Mouse (Mus musculus) forebrain, embryonic 14.5 days (tissue): ENCODE data around the gene Dio1. TPM values are rescaled to one million over a fixed set of nuclear protein-coding genes. Genes with fewer than 3 reads are reported as not detected.

Source experiments
- ATAC-seq: fragments of 200-750 bp; cut with Nextera tagmentation; 2 replicates; pipeline ENCODE4 v1.8.0; 2017; ENCODE audit warnings: mild to moderate bottlenecking, moderate library complexity
- DNase-seq: peaks from one replicate; pipeline ENCODE4 v3.0.0-alpha.2; 2015; ENCODE audit warnings: low spot score
- H3K27ac ChIP-seq: fragments of 300-500 bp; sonication (generic); 2 replicates; pipeline ENCODE4 v1.5.1; 2014; ENCODE audit warnings: low read depth, mild to moderate bottlenecking, control low read depth, low read length, moderate library complexity
- H3K27me3 ChIP-seq: fragments of 300-500 bp; sonication (generic); replicated peaks from 2 replicates; pipeline ENCODE4 v1.6.1; 2014; ENCODE audit warnings: low read length, control low read depth, mixed read lengths; ENCODE audit not compliant: control insufficient read depth, insufficient read depth
- H3K36me3 ChIP-seq: fragments of 300-500 bp; sonication (generic); 2 replicates; pipeline ENCODE4 v1.6.1; 2014; ENCODE audit warnings: low read length, control low read depth; ENCODE audit not compliant: control insufficient read depth, insufficient read depth
- H3K4me1 ChIP-seq: fragments of 300-500 bp; sonication (generic); 2 replicates; pipeline ENCODE4 v1.6.1; 2014; ENCODE audit warnings: antibody characterized with exemption, low read length, control low read depth; ENCODE audit not compliant: control insufficient read depth, insufficient read depth
- H3K4me2 ChIP-seq: fragments of 300-500 bp; sonication (generic); 2 replicates; pipeline ENCODE4 v1.6.1; 2014; ENCODE audit warnings: mild to moderate bottlenecking, control low read depth, low read length
- H3K4me3 ChIP-seq: fragments of 300-500 bp; sonication (generic); 2 replicates; pipeline ENCODE4 v1.5.1; 2014; ENCODE audit warnings: low read depth, low read length, control low read depth
- H3K9ac ChIP-seq: fragments of 300-500 bp; sonication (generic); 2 replicates; pipeline ENCODE4 v1.6.1; 2014; ENCODE audit warnings: mild to moderate bottlenecking, low read length, control low read depth, moderate library complexity
- H3K9me3 ChIP-seq: fragments of 300-500 bp; sonication (generic); replicated peaks from 2 replicates; pipeline ENCODE4 v1.6.1; 2016; ENCODE audit warnings: low read length, control low read depth, mixed read lengths; ENCODE audit not compliant: control insufficient read depth
- WGBS: fragments of 180-500 bp; shearing (Covaris S2); extraction: QIAGEN DNeasy Blood & Tissue Kit; methylation state at CpG from one replicate; pipeline ENCODE4 v1.1.7; 2014; 5-methylcytosine and 5-hydroxymethylcytosine counted together
- polyA plus RNA-seq: library from polyadenylated mRNA; unstranded; fragments of >200 nt; fragmentation: Nextera tagmentation; extraction: Ambion mirVana; gene quantifications from 2 replicates; pipeline ENCODE4 v1.2.1, GENCODE M21; 2014

Gene Dio1
- polyA plus RNA-seq, 1 experiment from 2014 or later: not detected

GRCm38 (mm10) chr4:107247110-107247509, 59.9 kb downstream of the Dio1 start:
- 77% methylated on average over 9 of the region's 9 CpGs for WGBS
- Histone ChIP-seq H3K27me3 (no peaks in the 10 kb centered on the region), H3K9ac (no peak overlapping the region), H3K4me3 (no peak overlapping the region), H3K4me2 (no peak overlapping the region), H3K9me3 (no peaks in the 10 kb centered on the region), H3K4me1 (peaks cover 11% of the 10 kb centered on the region), H3K27ac (no peak overlapping the region), H3K36me3 (0 out of 2 replicates have a peak, but pooled peaks cover 17% of the 10 kb centered on the region)
- ATAC-seq (no peak), DNase-seq (no peak)

- WGBS: 79% methylated on average over 1 of the region's 1 CpGs
- ATAC-seq: no peak
- Histone ChIP-seq H3K9ac (no peak overlapping the region), H3K36me3 (peaks cover 21% of the 10 kb centered on the region; the same call in 1 of the 2 replicates), H3K27me3 (no peaks in the 10 kb centered on the region), H3K4me2 (no peak overlapping the region), H3K9me3 (no peaks in the 10 kb centered on the region), H3K4me1 (peaks cover 8% of the 10 kb centered on the region; the same call in 1 of the 2 replicates), H3K4me3 (no peak overlapping the region), H3K27ac (no peak overlapping the region)
- no peak for DNase-seq
Observed at GRCm38 (mm10) chr4:107246040-107246439, 60.9 kb downstream of the Dio1 start.

- ATAC-seq: no peak
- 59% methylated on average over 2 of the region's 2 CpGs for WGBS
- H3K4me2 ChIP-seq: no peak overlapping the region
- peaks cover 8% of the 10 kb centered on the region; the same call in 1 of the 2 replicates for H3K4me1 ChIP-seq
- H3K9me3 ChIP-seq: no peaks in the 10 kb centered on the region
- no peak overlapping the region for H3K4me3 ChIP-seq
- DNase-seq: no peak
- H3K27ac ChIP-seq: no peak overlapping the region
- H3K9ac ChIP-seq: no peak overlapping the region
- no peaks in the 10 kb centered on the region for H3K27me3 ChIP-seq
- H3K36me3 ChIP-seq: peaks cover 25% of the 10 kb centered on the region
Observed at GRCm38 (mm10) chr4:107245368-107245767, 61.6 kb downstream of the Dio1 start.

- 61% methylated on average over 6 of the region's 6 CpGs for WGBS
- Histone ChIP-seq H3K27ac (no peak overlapping the region), H3K27me3 (no peaks in the 10 kb centered on the region), H3K4me3 (no peak overlapping the region), H3K4me1 (0 out of 2 replicates have a peak, but pooled peaks cover 3% of the 10 kb centered on the region), H3K4me2 (no peak overlapping the region), H3K9me3 (no peaks in the 10 kb centered on the region), H3K36me3 (peaks cover 39% of the 10 kb centered on the region), H3K9ac (no peak overlapping the region)
- DNase-seq: peak; percentile 24
- no peak for ATAC-seq
Observed at GRCm38 (mm10) chr4:107243365-107244333, 63.3 kb downstream of the Dio1 start.

Other genes with a start within 250 kb of the Dio1 start
- 94.0 and 95.6 TPM in 2 replicates for gene Mrpl37, start 240.3 kb downstream of the Dio1 start, polyA plus RNA-seq
- 3.6 and 4.1 TPM in 2 replicates for gene Cyb5rl, start 240.2 kb downstream of the Dio1 start, polyA plus RNA-seq
- not detected in 2 replicates for gene Cdcp2, start 210.3 kb downstream of the Dio1 start, polyA plus RNA-seq
- gene Tmem59, start 128.8 kb downstream of the Dio1 start, polyA plus RNA-seq: 385 and 418 TPM in 2 replicates
- gene Tceanc2, start 128.1 kb downstream of the Dio1 start, polyA plus RNA-seq: 28.0 and 29.3 TPM in 2 replicates
- not detected in 2 replicates for gene Ldlrad1, start 98.0 kb downstream of the Dio1 start, polyA plus RNA-seq
- gene Lrrc42, start 53.6 kb downstream of the Dio1 start, polyA plus RNA-seq: 60.0 and 60.9 TPM in 2 replicates
- 33.3 and 40.8 TPM in 2 replicates for gene Hspb11, start 53.6 kb downstream of the Dio1 start, polyA plus RNA-seq
- 57.9 and 66.4 TPM in 2 replicates for gene Yipf1, start 7.2 kb upstream of the Dio1 start, polyA plus RNA-seq
- gene Ndc1, start 60.6 kb upstream of the Dio1 start, polyA plus RNA-seq: 23.9 and 25.0 TPM in 2 replicates
- gene Glis1, start 127.4 kb upstream of the Dio1 start, polyA plus RNA-seq: 0.27 and 0.40 TPM in 2 replicates